ENCODE assay signal across 8 mouse cellular contexts in genomic region chr14:123201426-123202274, GRCm38 (mm10).
DNase-seq lines count a peak whose midpoint lies in the region; ATAC-seq and TF ChIP-seq lines count a peak whose summit lies in the region.

No protein-coding gene starts in this region.

- H3K9ac ChIP-seq in forebrain, embryonic 16.5 days (replicated peaks; ENCODE audit: low read depth, low read length) = no peak overlapping the region
- no peak overlapping the region for H3K9ac ChIP-seq in liver, embryonic 11.5 days (ENCODE audit: low read depth, low read length)

- no peaks in the 10 kb centered on the region for H3K9me3 ChIP-seq in forebrain, embryonic 16.5 days (ENCODE audit: control insufficient read depth, low read length)
- no peaks in the 10 kb centered on the region for H3K9me3 ChIP-seq in liver, embryonic 11.5 days (ENCODE audit: control insufficient read depth, low read length)

- no peaks in the 10 kb centered on the region for H3K27me3 ChIP-seq in forebrain, embryonic 16.5 days (replicated peaks; ENCODE audit: control insufficient read depth, insufficient read depth, low read length)
- H3K27me3 ChIP-seq in liver, embryonic 11.5 days (replicated peaks; ENCODE audit: control insufficient read depth, insufficient read depth, low read length) = no peaks in the 10 kb centered on the region

- WGBS in forebrain, embryonic 16.5 days = 25% methylated on average over 14 of the region's 14 CpGs
- WGBS in liver, embryonic 11.5 days = 72% methylated on average over 14 of the region's 14 CpGs

- H3K27ac ChIP-seq in forebrain, embryonic 16.5 days (ENCODE audit: low read length) = peak overlapping the region; percentile 64
- H3K27ac ChIP-seq in left cerebral cortex, adult 2 months = peak overlapping the region; percentile 64; the same call in 1 of the 2 replicates
- no peak overlapping the region for H3K27ac ChIP-seq in liver, embryonic 11.5 days (ENCODE audit: low read depth, low read length)

- peak overlapping the region; percentile 46 for H3K4me2 ChIP-seq in forebrain, embryonic 16.5 days (ENCODE audit: low read length)
- H3K4me2 ChIP-seq in liver, embryonic 11.5 days = no peak overlapping the region

- H3K36me3 ChIP-seq in forebrain, embryonic 16.5 days (ENCODE audit: control insufficient read depth, insufficient read depth) = no peaks in the 10 kb centered on the region
- no peaks in the 10 kb centered on the region for H3K36me3 ChIP-seq in liver, embryonic 11.5 days (ENCODE audit: control insufficient read depth, insufficient read depth, low read length)

- TF ChIP-seq CTCF in left cerebral cortex, adult 2 months (IDR thresholded peaks at IDR 0.05) = no peak

- peak; percentile 81 for DNase-seq in 3T3-L1 (ENCODE audit: low read depth, low spot score)
- DNase-seq in brain, adult 2 months (ENCODE audit: low read depth, low spot score) = peak; percentile 86
- peak; percentile 72 for DNase-seq in heart, postnatal 4 days
- peak; percentile 37 to 45 for DNase-seq in left cerebral cortex, adult 2 months (ENCODE audit: extremely low spot score in 1 of 2, low spot score in 2 of 2)
- peak; percentile 61 for DNase-seq in ovary, postnatal 10 days (ENCODE audit: low spot score)
- no peak for DNase-seq in liver, embryonic 11.5 days (ENCODE audit: low spot score)
- DNase-seq in thymus, postnatal 10 days (ENCODE audit: low spot score in 2 of 2) = no peak

- H3K4me3 ChIP-seq in forebrain, embryonic 16.5 days (replicated peaks; ENCODE audit: low read length) = no peak overlapping the region; the same call in 1 of the 2 replicates
- peak overlapping the region; percentile 24 for H3K4me3 ChIP-seq in left cerebral cortex, adult 2 months
- no peak overlapping the region for H3K4me3 ChIP-seq in liver, embryonic 11.5 days (ENCODE audit: low read depth, low read length)

- ATAC-seq in forebrain, embryonic 16.5 days = peak; percentile 87
- no peak for ATAC-seq in liver, embryonic 11.5 days (replicated peaks; ENCODE audit: low FRiP score)

- H3K4me1 ChIP-seq in forebrain, embryonic 16.5 days (replicated peaks; ENCODE audit: control insufficient read depth, insufficient read depth, low read length) = peaks cover 23% of the 10 kb centered on the region
- no peaks in the 10 kb centered on the region for H3K4me1 ChIP-seq in liver, embryonic 11.5 days (replicated peaks; ENCODE audit: control insufficient read depth, insufficient read depth, low read length)

- intact Hi-C loops in left cerebral cortex, adult 2 months (cut with DNase I) = loop anchor here (1.0 to 2.0 kb wide), 3 partner anchors 63 to 243 kb away; no protein-coding TSS in a partner anchor

Comparison
In these comparisons a context has a peak if more than half of its experiments do, and no peak if none do; other contexts are left out.
1. DNase-seq: peak in 3T3-L1 (single experiment), brain, adult 2 months (single experiment), heart, postnatal 4 days (single experiment), left cerebral cortex, adult 2 months (2 of 2) and ovary, postnatal 10 days (single experiment); none in liver, embryonic 11.5 days (single experiment) and thymus, postnatal 10 days (0 of 2).